17 mouse cellular contexts compared by ENCODE assay signal in genomic region chr1:154661977-154662376, GRCm38 (mm10).
DNase-seq lines count a peak whose midpoint lies in the region; ATAC-seq and TF ChIP-seq lines count a peak whose summit lies in the region.
"Had no signal": no experiment of that assay in that cellular context is flagged by ENCODE, and none has a peak within 500 bp of the region (broad histone marks: within the 10 kb centered on the region; RNA-seq: fewer than 3 reads in every experiment).

No protein-coding gene starts in this region.

- TF ChIP-seq CTCF in cortical plate, adult 2 months (IDR thresholded peaks at IDR 0.05; ENCODE audit: extremely low read depth, insufficient read depth, low read length): no peak

- ATAC-seq in hindbrain, embryonic 14.5 days (ENCODE audit: low FRiP score): no peak
- ATAC-seq in hindbrain, embryonic 11.5 days (ENCODE audit: low FRiP score): no peak
- ATAC-seq in midbrain, embryonic 15.5 days (replicated peaks): peak; percentile 46; the same call in 1 of the 2 replicates
- no peak for ATAC-seq in intestine, embryonic 16.5 days
- ATAC-seq: CD4-positive, CD25-positive, alpha-beta regulatory T cell, adult 4 months; intestine, embryonic 15.5 days; liver, postnatal 0 days; Patski had no signal

- DNase-seq in hindbrain, embryonic 14.5 days (ENCODE audit: low spot score): no peak
- no peak for DNase-seq in hindbrain, embryonic 11.5 days (ENCODE audit: low spot score)
- peak; percentile 55 to 72 for DNase-seq in left cerebral cortex, adult 18-20 months (ENCODE audit: low spot score in 2 of 2)
- DNase-seq in kidney, adult 9 months: no peak
- no peak for DNase-seq in urinary bladder, postnatal 4 days (ENCODE audit: low spot score in 2 of 2)
- DNase-seq: adrenal gland, postnatal 14 days; liver, postnatal 0 days had no signal

- H3K36me3 ChIP-seq in hindbrain, embryonic 14.5 days (replicated peaks; ENCODE audit: control insufficient read depth, insufficient read depth): no peaks in the 10 kb centered on the region
- H3K36me3 ChIP-seq in hindbrain, embryonic 11.5 days (ENCODE audit: control insufficient read depth, insufficient read depth, low read length): no peaks in the 10 kb centered on the region
- no peaks in the 10 kb centered on the region for H3K36me3 ChIP-seq in midbrain, embryonic 15.5 days (replicated peaks)
- no peaks in the 10 kb centered on the region for H3K36me3 ChIP-seq in intestine, embryonic 16.5 days (ENCODE audit: control insufficient read depth, insufficient read depth, low read length)
- H3K36me3 ChIP-seq: embryonic facial prominence, embryonic 12.5 days; intestine, embryonic 15.5 days; stomach, embryonic 15.5 days had no signal

- H3K4me3 ChIP-seq in hindbrain, embryonic 14.5 days (replicated peaks; ENCODE audit: low read length): no peak overlapping the region
- H3K4me3 ChIP-seq in hindbrain, embryonic 11.5 days (ENCODE audit: low read depth, low read length): no peak overlapping the region
- no peak overlapping the region for H3K4me3 ChIP-seq in cortical plate, adult 2 months (ENCODE audit: insufficient read depth, low read length)
- no peak overlapping the region for H3K4me3 ChIP-seq in midbrain, embryonic 15.5 days
- H3K4me3 ChIP-seq in intestine, embryonic 16.5 days (ENCODE audit: low read length): no peak overlapping the region
- H3K4me3 ChIP-seq: embryonic facial prominence, embryonic 12.5 days; gastrocnemius, adult 2 months; intestine, embryonic 15.5 days; myocyte; stomach, embryonic 15.5 days had no signal

- peaks cover 17% of the 10 kb centered on the region for H3K4me1 ChIP-seq in hindbrain, embryonic 14.5 days (replicated peaks; ENCODE audit: control insufficient read depth, insufficient read depth, low read length)
- no peaks in the 10 kb centered on the region for H3K4me1 ChIP-seq in hindbrain, embryonic 11.5 days (replicated peaks; ENCODE audit: control insufficient read depth, insufficient read depth, low read length)
- peaks cover 10% of the 10 kb centered on the region for H3K4me1 ChIP-seq in cortical plate, adult 2 months (ENCODE audit: control insufficient read depth, insufficient read depth, low read length)
- H3K4me1 ChIP-seq in midbrain, embryonic 15.5 days: peaks cover 15% of the 10 kb centered on the region
- no peaks in the 10 kb centered on the region for H3K4me1 ChIP-seq in intestine, embryonic 16.5 days (ENCODE audit: control insufficient read depth, insufficient read depth, low read length)
- H3K4me1 ChIP-seq: embryonic facial prominence, embryonic 12.5 days; intestine, embryonic 15.5 days; stomach, embryonic 15.5 days had no signal

- 72% methylated on average over 5 of the region's 5 CpGs for WGBS in hindbrain, embryonic 14.5 days
- WGBS in hindbrain, embryonic 11.5 days: 75% methylated on average over 5 of the region's 5 CpGs
- WGBS in midbrain, embryonic 15.5 days: 68% methylated on average over 5 of the region's 5 CpGs
- 84% methylated on average over 5 of the region's 5 CpGs for WGBS in intestine, embryonic 16.5 days

- no peak overlapping the region for H3K9ac ChIP-seq in hindbrain, embryonic 14.5 days
- H3K9ac ChIP-seq in hindbrain, embryonic 11.5 days (ENCODE audit: low read depth, low read length): no peak overlapping the region
- H3K9ac ChIP-seq in midbrain, embryonic 15.5 days: no peak overlapping the region
- no peak overlapping the region for H3K9ac ChIP-seq in intestine, embryonic 16.5 days (ENCODE audit: low read depth, low read length)
- H3K9ac ChIP-seq: embryonic facial prominence, embryonic 12.5 days; intestine, embryonic 15.5 days; liver, postnatal 0 days; stomach, embryonic 15.5 days had no signal

- H3K27me3 ChIP-seq in hindbrain, embryonic 14.5 days (ENCODE audit: control insufficient read depth, insufficient read depth, low read length): no peaks in the 10 kb centered on the region
- no peaks in the 10 kb centered on the region for H3K27me3 ChIP-seq in hindbrain, embryonic 11.5 days (ENCODE audit: control insufficient read depth, insufficient read depth, low read length)
- H3K27me3 ChIP-seq in midbrain, embryonic 15.5 days (replicated peaks): no peaks in the 10 kb centered on the region
- no peaks in the 10 kb centered on the region for H3K27me3 ChIP-seq in intestine, embryonic 16.5 days (replicated peaks; ENCODE audit: control insufficient read depth, insufficient read depth, low read length)
- H3K27me3 ChIP-seq: embryonic facial prominence, embryonic 12.5 days; intestine, embryonic 15.5 days; stomach, embryonic 15.5 days had no signal

- peak overlapping the region; percentile 51; the same call in 1 of the 2 replicates for H3K27ac ChIP-seq in hindbrain, embryonic 14.5 days
- no peak overlapping the region for H3K27ac ChIP-seq in hindbrain, embryonic 11.5 days (ENCODE audit: low read depth, low read length)
- H3K27ac ChIP-seq in cortical plate, adult 2 months (ENCODE audit: insufficient read depth, low read length): peak overlapping the region; percentile 5
- peak overlapping the region; percentile 67 for H3K27ac ChIP-seq in midbrain, embryonic 15.5 days
- H3K27ac ChIP-seq in intestine, embryonic 16.5 days (ENCODE audit: low read length): no peak overlapping the region
- H3K27ac ChIP-seq: embryonic facial prominence, embryonic 12.5 days; gastrocnemius, adult 2 months; intestine, embryonic 15.5 days; stomach, embryonic 15.5 days had no signal

- no peak overlapping the region for H3K4me2 ChIP-seq in hindbrain, embryonic 14.5 days (replicated peaks)
- no peak overlapping the region for H3K4me2 ChIP-seq in hindbrain, embryonic 11.5 days (replicated peaks; ENCODE audit: low read depth, low read length)
- H3K4me2 ChIP-seq in midbrain, embryonic 15.5 days: no peak overlapping the region
- H3K4me2 ChIP-seq in intestine, embryonic 16.5 days (ENCODE audit: low read depth, low read length): no peak overlapping the region
- H3K4me2 ChIP-seq: embryonic facial prominence, embryonic 12.5 days; intestine, embryonic 15.5 days; stomach, embryonic 15.5 days had no signal

- H3K9me3 ChIP-seq in hindbrain, embryonic 14.5 days (ENCODE audit: control insufficient read depth, low read length): no peaks in the 10 kb centered on the region
- H3K9me3 ChIP-seq in hindbrain, embryonic 11.5 days (ENCODE audit: control insufficient read depth, low read length): no peaks in the 10 kb centered on the region
- H3K9me3 ChIP-seq in midbrain, embryonic 15.5 days: no peaks in the 10 kb centered on the region
- no peaks in the 10 kb centered on the region for H3K9me3 ChIP-seq in intestine, embryonic 16.5 days (ENCODE audit: control insufficient read depth, low read length)
- H3K9me3 ChIP-seq: embryonic facial prominence, embryonic 12.5 days; intestine, embryonic 15.5 days; stomach, embryonic 15.5 days had no signal

- no peak for TF ChIP-seq POLR2A in cortical plate, adult 2 months (IDR thresholded peaks at IDR 0.05; ENCODE audit: extremely low read depth, insufficient read depth, low read length)

Comparison
In these comparisons a context has a peak if more than half of its experiments do, and no peak if none do; other contexts are left out.
1. H3K27ac ChIP-seq: peak in hindbrain, embryonic 14.5 days (single experiment), cortical plate, adult 2 months (single experiment) and midbrain, embryonic 15.5 days (single experiment); none in hindbrain, embryonic 11.5 days (single experiment) and intestine, embryonic 16.5 days (single experiment).
2. DNase-seq: peak in left cerebral cortex, adult 18-20 months (2 of 2); none in hindbrain, embryonic 14.5 days (single experiment), hindbrain, embryonic 11.5 days (single experiment), kidney, adult 9 months (single experiment) and urinary bladder, postnatal 4 days (0 of 2).